Mouse (Mus musculus) testis, postnatal 14 days (tissue): Measurements from ENCODE around the gene Pde4c.

Experiments
- DNase-seq: peaks from one replicate; pipeline ENCODE4 v3.0.0; 2021; ENCODE audit warnings: low spot score

Pde4c gene

GRCm38 (mm10) chr8:70752000-70752764, 28.7 kb downstream of the Pde4c start:
- DNase-seq = no peak

- peak; percentile 79 for DNase-seq
Measured at GRCm38 (mm10) chr8:70753151-70753550, 29.6 kb downstream of the Pde4c start.

- DNase-seq = peak; percentile 96
Measured at GRCm38 (mm10) chr8:70754043-70754870, 30.7 kb downstream of the Pde4c start, which contains the start of gene Rab3a. TSS of gene Rab3a (plus strand) at chr8:70754679.

- DNase-seq = no peak
Measured at GRCm38 (mm10) chr8:70754871-70755660, 31.5 kb downstream of the Pde4c start.

- DNase-seq = no peak
Measured at GRCm38 (mm10) chr8:70755661-70756475, 32.3 kb downstream of the Pde4c start.

GRCm38 (mm10) chr8:70756476-70757040, 33.0 kb downstream of the Pde4c start:
- DNase-seq = no peak

- DNase-seq = no peak
Measured at GRCm38 (mm10) chr8:70757523-70758307, 34.2 kb downstream of the Pde4c start.

- DNase-seq = no peak
Measured at GRCm38 (mm10) chr8:70758308-70758615, 34.7 kb downstream of the Pde4c start.

GRCm38 (mm10) chr8:70758616-70759561, 35.4 kb downstream of the Pde4c start:
- DNase-seq = peak; percentile 47

- DNase-seq = no peak
Measured at GRCm38 (mm10) chr8:70760350-70760749, 36.8 kb downstream of the Pde4c start.

- DNase-seq = peak; percentile 98
Measured at GRCm38 (mm10) chr8:70760775-70761406, 37.4 kb downstream of the Pde4c start, which contains the start of gene Mpv17l2. TSS of gene Mpv17l2 (minus strand) at chr8:70760946.

- DNase-seq = no peak
Measured at GRCm38 (mm10) chr8:70762118-70762517, 38.6 kb downstream of the Pde4c start.

- DNase-seq = no peak
Measured at GRCm38 (mm10) chr8:70763354-70763753, 39.8 kb downstream of the Pde4c start.

- DNase-seq = no peak
Measured at GRCm38 (mm10) chr8:70764026-70764425, 40.5 kb downstream of the Pde4c start.

- no peak for DNase-seq
Measured at GRCm38 (mm10) chr8:70764676-70765075, 41.2 kb downstream of the Pde4c start.

- no peak for DNase-seq
Measured at GRCm38 (mm10) chr8:70765329-70765728, 41.8 kb downstream of the Pde4c start.

- DNase-seq = no peak
Measured at GRCm38 (mm10) chr8:70765838-70766570, 42.5 kb downstream of the Pde4c start.
